Mouse (Mus musculus): ENCODE data around the gene Arhgap1. TPM values are rescaled to one million over a fixed set of nuclear protein-coding genes. Genes with fewer than 3 reads are reported as not detected.
A peak's percentile ranks its signal among the peaks of the same experiment; 100 is the strongest.

Gene Arhgap1
- total RNA-seq, 2 experiments from 2014 or later = 8.3 to 52.0 TPM

DNA sequence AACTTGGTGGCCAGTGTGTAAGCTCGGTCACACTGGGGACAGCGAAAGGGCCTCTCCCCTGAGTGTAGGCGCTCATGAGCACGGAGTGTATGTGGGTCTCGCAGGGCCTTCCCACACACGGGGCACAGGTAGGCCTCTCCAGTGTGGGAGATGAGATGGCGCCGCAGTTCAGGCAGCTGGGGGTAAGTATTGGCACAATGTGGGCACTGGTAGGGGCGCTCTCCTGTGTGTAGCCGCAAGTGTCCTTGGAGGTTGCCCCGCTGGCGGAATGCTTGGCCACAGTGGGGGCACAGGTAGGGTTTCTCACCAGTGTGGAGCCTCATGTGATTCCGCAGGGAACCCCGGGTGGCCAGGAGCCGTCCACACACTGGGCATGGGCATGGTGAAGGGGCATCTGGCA, 4.3 kb upstream of the Arhgap1 start:
- no peak for ATAC-seq (replicated peaks; ENCODE audit: low FRiP score, poor library complexity, severe bottlenecking)

- no peak for ATAC-seq (replicated peaks; ENCODE audit: low FRiP score, poor library complexity, severe bottlenecking)
Measured at GRCm38 (mm10) chr2:91645811-91646210, 3.8 kb upstream of the Arhgap1 start.

DNA sequence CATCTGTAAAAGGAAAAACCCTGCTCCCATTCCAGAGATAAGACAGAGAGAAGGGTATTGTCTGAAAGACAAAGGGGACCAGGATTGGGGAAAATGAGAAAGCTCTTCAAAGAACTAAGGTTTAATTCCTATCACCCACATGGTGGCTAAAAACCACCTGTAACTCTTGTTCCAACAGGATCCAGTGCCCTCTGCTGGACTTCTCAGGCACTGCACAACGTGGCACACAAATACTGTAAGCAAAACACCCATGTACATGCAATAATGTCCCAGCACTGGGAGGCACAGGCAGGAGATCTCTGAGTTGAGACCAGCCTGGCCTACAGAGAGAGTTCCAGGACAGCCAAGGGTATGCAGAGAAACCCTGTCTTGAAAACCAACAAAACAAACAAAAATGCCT, 2.9 kb upstream of the Arhgap1 start:
- no peak for ATAC-seq (replicated peaks; ENCODE audit: low FRiP score, poor library complexity, severe bottlenecking)

GRCm38 (mm10) chr2:91649152-91649551, 508 bp upstream of the Arhgap1 start:
- ATAC-seq (replicated peaks; ENCODE audit: low FRiP score, poor library complexity, severe bottlenecking) = no peak

- peak; percentile 41 for ATAC-seq (replicated peaks; ENCODE audit: low FRiP score, poor library complexity, severe bottlenecking)
Measured at GRCm38 (mm10) chr2:91650360-91650995, 818 bp downstream of the Arhgap1 start.

DNA sequence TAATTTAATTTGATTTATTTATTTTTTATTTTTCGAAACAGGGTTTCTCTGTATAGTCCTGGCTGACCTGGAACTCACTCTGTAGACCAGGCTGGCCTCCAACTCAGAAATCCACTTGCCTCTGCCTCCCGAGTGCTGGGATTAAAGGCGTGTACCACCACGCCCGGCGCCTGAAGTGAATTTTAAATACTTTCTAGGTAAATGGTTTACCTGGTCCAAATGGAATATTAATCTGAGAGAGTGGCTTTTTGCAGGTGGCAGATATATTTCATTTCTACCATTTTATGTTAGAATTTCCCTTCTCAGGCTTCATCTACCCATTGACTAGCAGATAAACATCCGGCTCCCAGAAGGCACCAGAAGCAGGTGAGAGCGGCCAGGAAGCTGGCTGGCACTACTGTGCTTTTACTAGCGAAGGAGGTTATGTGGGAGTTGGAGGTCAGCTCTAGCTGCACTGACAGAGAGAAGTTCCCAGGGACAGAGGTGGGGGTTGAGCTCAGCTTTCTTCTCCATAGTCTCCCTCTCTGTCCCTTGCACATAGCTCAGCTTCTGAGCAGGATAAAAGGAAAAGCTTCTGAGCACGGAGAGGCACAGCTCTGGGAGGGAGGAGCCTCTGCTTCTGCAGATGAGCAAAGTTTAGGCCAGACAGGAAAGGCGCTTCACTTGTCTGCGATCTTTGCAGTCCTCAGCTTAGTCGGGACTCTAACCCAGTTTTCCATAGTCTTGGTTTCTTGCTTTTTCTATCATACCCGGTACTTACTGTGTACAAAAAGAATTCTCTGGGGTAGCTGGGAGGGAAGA, 2.0 kb downstream of the Arhgap1 start:
- no peak for ATAC-seq (replicated peaks; ENCODE audit: low FRiP score, poor library complexity, severe bottlenecking)

DNA sequence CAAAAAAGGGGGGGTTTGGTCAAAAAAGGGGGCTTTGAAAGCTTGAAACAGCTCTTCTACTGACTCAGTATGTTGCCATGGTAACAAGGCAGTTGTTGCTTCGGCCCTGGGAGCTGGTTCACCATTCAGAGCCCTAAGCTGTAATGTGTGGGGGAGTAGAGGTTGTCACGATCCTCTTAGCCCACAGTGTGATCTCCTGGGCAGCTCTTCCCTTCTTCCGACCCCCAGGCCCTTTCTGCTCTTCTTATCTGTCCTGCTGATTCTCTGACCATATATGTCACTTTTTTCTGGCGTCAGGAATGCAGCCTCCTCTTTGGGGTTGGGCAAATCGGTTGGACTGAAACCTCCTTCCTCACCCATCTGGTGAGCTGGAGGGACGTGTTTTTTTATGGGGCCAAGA, 3.2 kb downstream of the Arhgap1 start:
- no peak for ATAC-seq (replicated peaks; ENCODE audit: low FRiP score, poor library complexity, severe bottlenecking)

DNA sequence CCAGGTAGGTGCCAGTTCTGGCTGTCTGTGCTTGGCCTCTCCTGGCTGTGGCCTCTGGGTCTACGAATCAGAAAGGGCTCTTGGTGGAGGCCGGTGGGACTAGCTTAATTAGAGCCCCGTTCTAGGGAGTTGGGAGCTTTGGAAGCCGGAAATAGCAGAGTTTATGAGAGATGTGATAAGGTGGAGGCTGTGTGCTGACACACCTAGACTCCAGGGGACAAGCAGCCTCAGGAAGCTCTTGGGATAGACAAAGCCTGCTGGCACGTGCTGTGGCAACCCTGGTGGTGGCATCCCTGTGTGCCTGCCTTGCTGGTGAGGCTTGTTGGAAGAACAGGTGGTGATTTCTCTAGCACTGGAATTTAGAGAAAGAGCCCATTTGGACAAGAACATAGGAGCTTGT, 5.7 kb downstream of the Arhgap1 start:
- no peak for ATAC-seq (replicated peaks; ENCODE audit: low FRiP score, poor library complexity, severe bottlenecking)

DNA sequence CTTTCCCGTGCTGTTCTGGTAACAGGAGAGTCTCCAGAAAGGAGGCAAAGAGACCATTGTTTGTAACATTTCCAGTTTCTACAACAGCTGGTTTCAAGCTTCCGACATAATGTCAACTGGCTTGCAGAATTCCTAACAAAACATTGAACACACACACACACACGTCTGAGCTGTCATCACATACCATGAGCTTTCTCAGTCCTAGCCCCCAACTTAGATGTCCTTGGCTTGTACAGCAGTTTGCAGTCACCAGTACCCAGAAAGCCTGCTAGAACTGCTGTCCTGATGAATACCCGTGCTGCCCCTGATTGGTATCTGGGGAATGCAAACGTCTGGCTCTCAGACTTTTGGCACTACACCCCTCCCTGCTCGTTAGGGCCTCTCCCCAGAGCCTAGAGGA, 6.2 kb downstream of the Arhgap1 start:
- no peak for ATAC-seq (replicated peaks; ENCODE audit: low FRiP score, poor library complexity, severe bottlenecking)

GRCm38 (mm10) chr2:91656774-91657173, 7.1 kb downstream of the Arhgap1 start:
- no peak for ATAC-seq (replicated peaks; ENCODE audit: low FRiP score, poor library complexity, severe bottlenecking)

DNA sequence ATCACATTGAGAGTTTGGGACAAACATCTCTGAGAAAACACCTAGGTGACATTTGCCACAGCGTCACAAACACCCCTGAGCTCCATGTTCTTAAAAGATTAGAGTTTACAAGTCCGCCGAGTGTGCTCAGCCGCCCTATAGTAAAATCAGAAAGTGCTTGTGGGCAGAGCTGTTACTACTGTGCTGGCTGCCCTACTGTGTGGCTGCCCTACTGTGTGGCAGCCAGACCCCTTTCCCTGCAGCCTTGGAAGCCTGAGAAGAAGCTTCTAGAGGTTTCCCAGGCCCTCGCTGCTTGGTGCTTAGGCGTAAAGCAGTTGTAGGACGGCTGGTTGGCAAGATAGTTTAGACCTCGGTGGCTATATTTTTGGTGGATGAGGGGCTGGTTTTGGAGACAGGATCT, 10.0 kb downstream of the Arhgap1 start:
- no peak for ATAC-seq (replicated peaks; ENCODE audit: low FRiP score, poor library complexity, severe bottlenecking)

DNA sequence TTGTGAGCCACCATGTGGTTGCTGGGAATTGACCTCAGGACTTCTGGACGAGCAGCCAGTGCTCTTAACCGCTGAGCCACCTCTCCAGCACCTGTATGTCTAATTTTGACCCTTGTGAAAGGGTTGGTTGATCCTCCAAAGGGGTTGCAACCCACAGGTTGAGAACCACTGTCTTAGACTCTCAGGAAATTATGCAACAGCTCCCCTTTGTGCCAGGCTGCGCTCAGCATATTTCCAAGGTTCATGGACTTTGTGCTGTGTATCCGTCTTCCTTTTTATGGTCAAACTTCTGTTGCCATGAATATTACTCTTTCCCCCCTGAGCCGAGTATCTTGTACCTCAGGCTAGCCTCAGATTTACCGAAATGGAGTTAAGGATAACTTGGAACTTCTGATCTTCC, 11.3 kb downstream of the Arhgap1 start:
- no peak for ATAC-seq (replicated peaks; ENCODE audit: low FRiP score, poor library complexity, severe bottlenecking)

- ATAC-seq (replicated peaks; ENCODE audit: low FRiP score, poor library complexity, severe bottlenecking) = no peak
Measured at GRCm38 (mm10) chr2:91664780-91665179, 15.1 kb downstream of the Arhgap1 start.

DNA sequence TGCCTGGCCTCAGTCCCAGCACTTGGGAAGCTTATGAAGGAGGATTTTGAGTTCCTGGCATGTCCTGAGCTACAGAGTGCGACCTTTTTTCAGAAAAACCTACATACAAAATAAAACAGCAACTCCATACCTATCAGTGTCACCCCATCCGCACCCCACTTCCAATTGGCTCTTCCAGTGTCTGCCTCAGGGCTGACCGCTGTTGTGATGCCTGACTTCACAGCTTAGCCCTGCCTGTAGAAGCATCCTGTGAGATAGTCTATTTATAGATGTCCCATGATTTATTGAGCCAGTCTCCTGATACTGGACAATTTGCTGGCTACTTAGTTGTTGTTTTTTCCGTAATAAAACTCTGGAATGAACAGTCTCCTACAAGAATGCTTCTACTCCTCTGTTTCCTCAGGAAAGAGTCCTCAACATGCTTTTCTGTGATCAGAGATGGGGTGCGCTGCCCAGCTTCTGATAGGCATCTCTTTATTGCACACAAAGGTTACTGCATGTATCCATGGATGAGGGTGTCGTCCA, 16.8 kb downstream of the Arhgap1 start:
- no peak for ATAC-seq (replicated peaks; ENCODE audit: low FRiP score, poor library complexity, severe bottlenecking)

GRCm38 (mm10) chr2:91667747-91668146, 18.1 kb downstream of the Arhgap1 start:
- no peak for ATAC-seq (replicated peaks; ENCODE audit: low FRiP score, poor library complexity, severe bottlenecking)

- no peak for ATAC-seq (replicated peaks; ENCODE audit: low FRiP score, poor library complexity, severe bottlenecking)
Measured at GRCm38 (mm10) chr2:91669326-91669725, 19.7 kb downstream of the Arhgap1 start.

DNA sequence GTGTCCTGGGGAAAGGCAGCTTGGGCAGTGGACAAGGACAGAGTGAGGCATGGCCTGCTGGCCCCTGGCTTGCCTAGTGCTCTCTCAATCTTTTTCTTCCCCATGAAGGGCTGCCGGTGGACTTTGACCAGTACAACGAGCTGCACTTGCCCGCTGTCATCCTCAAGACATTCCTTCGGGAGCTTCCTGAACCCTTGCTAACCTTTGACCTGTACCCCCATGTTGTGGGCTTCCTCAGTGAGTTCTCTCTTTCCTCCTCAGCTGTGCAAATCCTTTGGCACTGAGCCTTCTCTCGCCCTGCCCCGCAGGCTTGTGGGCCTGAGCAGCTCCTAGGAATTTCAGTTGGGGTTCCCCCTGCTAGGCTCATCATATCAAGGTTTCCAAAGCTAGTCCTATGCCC, 20.4 kb downstream of the Arhgap1 start:
- no peak for ATAC-seq (replicated peaks; ENCODE audit: low FRiP score, poor library complexity, severe bottlenecking)

GRCm38 (mm10) chr2:91673587-91673986, 23.9 kb downstream of the Arhgap1 start:
- ATAC-seq (replicated peaks; ENCODE audit: low FRiP score, poor library complexity, severe bottlenecking) = no peak

- ATAC-seq (replicated peaks; ENCODE audit: low FRiP score, poor library complexity, severe bottlenecking) = no peak
Measured at GRCm38 (mm10) chr2:91674895-91675294, 25.2 kb downstream of the Arhgap1 start.

DNA sequence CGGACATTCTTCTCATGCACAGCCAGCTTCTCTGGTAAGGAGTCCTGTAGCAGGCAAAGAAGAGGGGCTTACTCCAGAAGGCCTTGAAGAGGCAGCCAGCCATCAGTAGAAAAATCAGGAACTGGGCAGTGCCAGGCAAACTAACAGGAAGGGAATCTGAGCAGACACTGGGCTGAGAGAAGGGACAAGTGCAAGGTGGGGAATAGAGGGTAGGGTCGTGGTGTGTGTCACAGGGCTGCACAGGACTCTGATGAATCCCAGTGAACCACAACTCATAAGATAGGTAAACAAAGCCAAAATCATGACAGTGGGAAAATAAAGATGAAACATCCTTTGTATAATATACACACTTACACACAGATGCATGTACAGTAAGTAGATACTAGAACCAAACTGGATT, 26.8 kb downstream of the Arhgap1 start:
- no peak for ATAC-seq (replicated peaks; ENCODE audit: low FRiP score, poor library complexity, severe bottlenecking)

DNA sequence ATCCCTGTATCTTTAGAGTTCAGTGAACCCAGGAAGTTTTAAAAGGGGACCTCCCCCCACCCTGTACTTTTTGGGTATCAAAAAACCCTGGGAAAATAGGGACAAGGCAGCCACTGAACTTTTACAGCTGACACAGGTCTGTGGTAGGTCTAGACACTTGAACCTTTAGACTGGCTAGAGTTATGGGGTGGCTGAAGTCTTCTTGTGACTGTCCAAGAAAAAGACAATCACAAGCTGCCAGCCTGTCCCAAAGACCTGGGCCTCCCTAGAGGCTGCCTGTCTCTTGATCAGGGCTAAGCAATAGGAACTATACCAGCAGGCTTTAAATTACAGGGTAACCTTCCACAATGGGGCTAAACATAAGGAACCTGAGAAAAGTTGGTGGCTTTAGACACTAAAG, 27.3 kb downstream of the Arhgap1 start:
- ATAC-seq (replicated peaks; ENCODE audit: low FRiP score, poor library complexity, severe bottlenecking) = no peak

Data from erythroid progenitor cell, adult 5-6 weeks (primary cell).